Mouse (Mus musculus) olfactory bulb, adult 2 months (tissue): ENCODE data around the gene Cdh13.

ENCODE experiments used
- CTCF ChIP-seq: fragments of 200-500 bp; IDR thresholded peaks from 2 replicates; pipeline ENCODE4 v1.5.1; 2012; ENCODE audit warnings: low read depth, mild to moderate bottlenecking, low read length, moderate library complexity; ENCODE audit not compliant: insufficient read depth
- POLR2A ChIP-seq: fragments of 200-500 bp; IDR thresholded peaks from 2 replicates; pipeline ENCODE4 v1.6.1; 2012; ENCODE audit warnings: mild to moderate bottlenecking, low read depth, low read length, moderate library complexity; ENCODE audit not compliant: insufficient read depth

DNA sequence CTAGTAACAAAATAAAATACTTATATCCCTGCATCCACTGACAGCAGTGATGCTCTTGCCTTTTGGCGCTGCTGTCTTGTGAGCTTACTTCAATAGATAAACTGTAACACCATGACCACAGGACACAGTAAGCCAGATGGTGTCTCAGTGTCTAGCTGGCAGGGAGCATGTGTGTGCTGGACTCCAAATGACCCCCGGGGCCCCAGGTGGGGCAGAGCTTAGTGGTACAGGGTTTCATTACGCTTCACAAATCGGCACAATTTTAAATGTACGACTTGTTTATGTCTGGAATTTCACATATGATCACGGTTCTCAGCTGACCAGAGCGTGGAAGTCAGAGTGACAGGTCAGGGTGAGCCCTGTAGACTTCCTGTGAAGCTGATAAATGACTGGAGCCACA, 980.2 kb downstream of the Cdh13 start:
- TF ChIP-seq CTCF (no peak), POLR2A (no peak)
